Mouse (Mus musculus): ENCODE results near the gene Rps27rt.

DNA sequence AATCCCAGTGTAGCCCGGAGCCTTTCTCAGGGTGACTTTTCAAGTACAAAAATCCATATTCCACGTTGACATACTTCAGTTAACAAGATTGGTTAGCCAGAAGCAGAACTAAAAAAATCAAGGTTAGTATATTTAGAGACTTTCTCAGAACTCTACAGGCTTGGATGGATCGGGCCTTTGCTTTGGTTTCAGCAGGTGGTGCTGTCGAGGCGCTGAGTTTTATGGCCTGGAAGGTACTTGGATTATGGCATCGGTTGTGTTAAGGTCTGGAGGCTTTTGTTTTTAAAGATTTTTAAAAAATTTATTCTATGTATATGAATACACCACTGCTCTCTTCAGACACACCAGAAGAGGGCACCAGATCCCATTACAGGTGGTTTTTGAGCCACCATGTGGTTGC lies 37.0 kb downstream of the Rps27rt start:
- TF ChIP-seq POLR2A (IDR thresholded peaks at IDR 0.05; ENCODE audit: borderline replicate concordance, low read depth, low read length) (no peak), CTCF (IDR thresholded peaks at IDR 0.05; ENCODE audit: low read depth, low read length) (no peak)

Measured in bone marrow macrophage, adult 2 months (primary cell).